Mouse (Mus musculus): ENCODE data around the gene Oosp3. TPM values are rescaled to one million over a fixed set of nuclear protein-coding genes. Genes with fewer than 3 reads are reported as not detected.

The Oosp3 gene
- not detected for polyA plus RNA-seq (2015; fragmentation: Illumina TruSeq; extraction: RNeasy Lipid Tissue Mini Kit (QIAGEN cat#74804); ENCODE audit: insufficient read depth, low replicate concordance)

GRCm38 (mm10) chr19:11696755-11697154, at the start of gene Oosp3:
TSS of gene Oosp3 (plus strand) at chr19:11697055.

GRCm38 (mm10) chr19:11660459-11660858, 36.4 kb upstream of the Oosp3 start, which contains the start of gene Oosp2:
TSS of gene Oosp2 (minus strand) at chr19:11660559.

GRCm38 (mm10) chr19:11690839-11691238, 6.0 kb upstream of the Oosp3 start, which contains the start of gene Oosp1:
TSS of gene Oosp1 (minus strand) at chr19:11691150.

GRCm38 (mm10) chr19:11747298-11747697, 50.4 kb downstream of the Oosp3 start, which contains the start of gene Gif:
TSS of gene Gif (plus strand) at chr19:11747554.

Other genes with a start within 250 kb of the Oosp3 start
- gene Ms4a6c, start 227.7 kb upstream of the Oosp3 start, polyA plus RNA-seq (2015; fragmentation: Illumina TruSeq; extraction: RNeasy Lipid Tissue Mini Kit (QIAGEN cat#74804); ENCODE audit: insufficient read depth, low replicate concordance): 131 TPM
- 245 TPM for gene Gm8369, start 211.1 kb upstream of the Oosp3 start, polyA plus RNA-seq (2015; fragmentation: Illumina TruSeq; extraction: RNeasy Lipid Tissue Mini Kit (QIAGEN cat#74804); ENCODE audit: insufficient read depth, low replicate concordance)
- gene Ms4a6b, start 180.5 kb upstream of the Oosp3 start, polyA plus RNA-seq (2015; fragmentation: Illumina TruSeq; extraction: RNeasy Lipid Tissue Mini Kit (QIAGEN cat#74804); ENCODE audit: insufficient read depth, low replicate concordance): 285 TPM
- 25.1 TPM for gene Ms4a4d, start 160.3 kb upstream of the Oosp3 start, polyA plus RNA-seq (2015; fragmentation: Illumina TruSeq; extraction: RNeasy Lipid Tissue Mini Kit (QIAGEN cat#74804); ENCODE audit: insufficient read depth, low replicate concordance)
- gene Ms4a6d, start 92.2 kb upstream of the Oosp3 start, polyA plus RNA-seq (2015; fragmentation: Illumina TruSeq; extraction: RNeasy Lipid Tissue Mini Kit (QIAGEN cat#74804); ENCODE audit: insufficient read depth, low replicate concordance): 11.1 TPM
- gene Ms4a2, start 73.3 kb upstream of the Oosp3 start, polyA plus RNA-seq (2015; fragmentation: Illumina TruSeq; extraction: RNeasy Lipid Tissue Mini Kit (QIAGEN cat#74804); ENCODE audit: insufficient read depth, low replicate concordance): 2.0 TPM
- 0.83 TPM for gene Ms4a3, start 56.2 kb upstream of the Oosp3 start, polyA plus RNA-seq (2015; fragmentation: Illumina TruSeq; extraction: RNeasy Lipid Tissue Mini Kit (QIAGEN cat#74804); ENCODE audit: insufficient read depth, low replicate concordance)
- 1.3 TPM for gene Oosp2, start 36.5 kb upstream of the Oosp3 start, polyA plus RNA-seq (2015; fragmentation: Illumina TruSeq; extraction: RNeasy Lipid Tissue Mini Kit (QIAGEN cat#74804); ENCODE audit: insufficient read depth, low replicate concordance)
- gene Oosp1, start 5.9 kb upstream of the Oosp3 start, polyA plus RNA-seq (2015; fragmentation: Illumina TruSeq; extraction: RNeasy Lipid Tissue Mini Kit (QIAGEN cat#74804); ENCODE audit: insufficient read depth, low replicate concordance): 8.4 TPM
- not detected for gene Gif, start 50.5 kb downstream of the Oosp3 start, polyA plus RNA-seq (2015; fragmentation: Illumina TruSeq; extraction: RNeasy Lipid Tissue Mini Kit (QIAGEN cat#74804); ENCODE audit: insufficient read depth, low replicate concordance)
- gene Mrpl16, start 73.3 kb downstream of the Oosp3 start, polyA plus RNA-seq (2015; fragmentation: Illumina TruSeq; extraction: RNeasy Lipid Tissue Mini Kit (QIAGEN cat#74804); ENCODE audit: insufficient read depth, low replicate concordance): 31.9 TPM
- gene Stx3, start 122.3 kb downstream of the Oosp3 start, polyA plus RNA-seq (2015; fragmentation: Illumina TruSeq; extraction: RNeasy Lipid Tissue Mini Kit (QIAGEN cat#74804); ENCODE audit: insufficient read depth, low replicate concordance): 7.6 TPM
- gene Olfr1417, start 142.2 kb downstream of the Oosp3 start, polyA plus RNA-seq (2015; fragmentation: Illumina TruSeq; extraction: RNeasy Lipid Tissue Mini Kit (QIAGEN cat#74804); ENCODE audit: insufficient read depth, low replicate concordance): not detected
- gene Olfr1418, start 164.0 kb downstream of the Oosp3 start, polyA plus RNA-seq (2015; fragmentation: Illumina TruSeq; extraction: RNeasy Lipid Tissue Mini Kit (QIAGEN cat#74804); ENCODE audit: insufficient read depth, low replicate concordance): not detected
- gene Olfr1419, start 178.1 kb downstream of the Oosp3 start, polyA plus RNA-seq (2015; fragmentation: Illumina TruSeq; extraction: RNeasy Lipid Tissue Mini Kit (QIAGEN cat#74804); ENCODE audit: insufficient read depth, low replicate concordance): not detected
- not detected for gene Olfr1420, start 189.5 kb downstream of the Oosp3 start, polyA plus RNA-seq (2015; fragmentation: Illumina TruSeq; extraction: RNeasy Lipid Tissue Mini Kit (QIAGEN cat#74804); ENCODE audit: insufficient read depth, low replicate concordance)
- 38.9 TPM for gene Patl1, start 215.3 kb downstream of the Oosp3 start, polyA plus RNA-seq (2015; fragmentation: Illumina TruSeq; extraction: RNeasy Lipid Tissue Mini Kit (QIAGEN cat#74804); ENCODE audit: insufficient read depth, low replicate concordance)